Mouse (Mus musculus): ENCODE data around the gene Cep95. TPM values are rescaled to one million over a fixed set of nuclear protein-coding genes. Genes with fewer than 3 reads are reported as not detected.

Cep95 gene
- total and polyA plus RNA-seq, 3 experiments, result 3.1 to 39.8 (median 23.8) TPM

DNA sequence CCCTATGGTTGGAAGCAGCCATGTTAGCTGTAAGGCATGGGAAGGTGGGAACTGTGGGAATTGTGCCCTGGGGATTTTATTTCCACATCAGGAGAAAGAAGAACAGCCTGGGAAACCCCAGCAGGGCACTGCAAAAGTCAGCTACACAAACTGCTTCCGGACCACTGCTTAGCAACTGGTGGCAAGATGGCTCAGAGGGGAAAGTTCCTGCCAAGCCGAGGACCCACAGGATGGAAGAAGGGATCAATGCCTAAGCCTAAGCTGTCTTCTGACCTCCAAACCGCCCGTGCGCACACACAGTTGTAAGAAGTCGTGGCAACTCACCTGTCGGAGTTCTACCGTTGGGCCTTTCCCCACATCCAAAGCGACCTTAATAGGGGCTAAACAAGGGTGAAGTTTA lies 16.0 kb upstream of the Cep95 start:
- Histone ChIP-seq H3K4me1 (ENCODE audit: insufficient read depth, low read depth, low read length) (peaks cover 8% of the 10 kb centered on the region; the same call in 1 of the 2 replicates), H3K36me3 (replicated peaks) (peaks cover 91% of the 10 kb centered on the region), H3K9me3 (replicated peaks) (peaks cover 3% of the 10 kb centered on the region), H3K4me3 (ENCODE audit: low read depth, low read length) (no peak overlapping the region), H3K27me3 (ENCODE audit: insufficient read depth, low read length) (no peaks in the 10 kb centered on the region)
- no peak for TF ChIP-seq GATA2 (IDR thresholded peaks at IDR 0.05; ENCODE audit: borderline replicate concordance, low read depth, low read length)
- no peak for TF ChIP-seq POLR2AphosphoS5 (IDR thresholded peaks at IDR 0.05; ENCODE audit: insufficient replicate concordance, low read depth, low read length)
- no peak for TF ChIP-seq TAL1 (conservative IDR thresholded peaks at IDR 0.05; ENCODE audit: low read depth, low read length)
- TF ChIP-seq GATA1 (IDR thresholded peaks at IDR 0.05; ENCODE audit: borderline replicate concordance, low read length), result no peak
- no peak for TF ChIP-seq CTCF (IDR thresholded peaks at IDR 0.05; ENCODE audit: low read depth, low read length)
- ATAC-seq (ENCODE audit: extremely low read depth, insufficient number of reproducible peaks, low FRiP score, poor library complexity, severe bottlenecking) (no peak), DNase-seq (ENCODE audit: low spot score) (no peak)

DNA sequence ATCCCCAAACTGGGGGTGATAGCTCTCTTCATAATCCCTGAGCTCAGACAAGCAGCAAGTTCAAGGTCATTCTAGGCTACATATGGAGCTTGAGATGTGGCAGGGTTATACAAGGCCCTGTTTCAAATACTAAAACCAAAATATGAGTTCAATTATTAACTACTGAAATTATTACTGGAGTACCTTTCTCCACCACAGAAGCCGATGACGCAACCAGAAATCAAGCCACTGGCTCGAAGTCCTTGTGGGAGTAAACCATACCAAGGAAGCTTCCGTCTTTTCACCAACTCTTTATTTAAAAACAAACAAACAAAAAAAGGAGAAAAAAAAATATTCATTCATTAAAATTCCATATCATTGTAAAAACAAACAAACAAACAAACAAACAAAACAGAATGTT lies 12.1 kb upstream of the Cep95 start:
- H3K4me3 ChIP-seq (ENCODE audit: low read depth, low read length), result no peak overlapping the region
- ATAC-seq (ENCODE audit: extremely low read depth, insufficient number of reproducible peaks, low FRiP score, poor library complexity, severe bottlenecking) (no peak), DNase-seq (ENCODE audit: low spot score) (no peak)
- H3K27me3 ChIP-seq (ENCODE audit: insufficient read depth, low read length), result no peaks in the 10 kb centered on the region
- TF ChIP-seq POLR2AphosphoS5 (IDR thresholded peaks at IDR 0.05; ENCODE audit: insufficient replicate concordance, low read depth, low read length), result no peak
- no peak for TF ChIP-seq CTCF (IDR thresholded peaks at IDR 0.05; ENCODE audit: low read depth, low read length)
- no peak for TF ChIP-seq GATA1 (IDR thresholded peaks at IDR 0.05; ENCODE audit: borderline replicate concordance, low read length)
- TF ChIP-seq TAL1 (conservative IDR thresholded peaks at IDR 0.05; ENCODE audit: low read depth, low read length), result no peak
- no peak for TF ChIP-seq GATA2 (IDR thresholded peaks at IDR 0.05; ENCODE audit: borderline replicate concordance, low read depth, low read length)
- H3K36me3 ChIP-seq (replicated peaks), result peaks cover 67% of the 10 kb centered on the region
- H3K4me1 ChIP-seq (ENCODE audit: insufficient read depth, low read depth, low read length), result peaks cover 18% of the 10 kb centered on the region
- H3K9me3 ChIP-seq (replicated peaks), result no peaks in the 10 kb centered on the region

GRCm38 (mm10) chr11:106777395-106777794 lies 11.7 kb upstream of the Cep95 start:
- H3K36me3 ChIP-seq (replicated peaks), result peaks cover 67% of the 10 kb centered on the region
- H3K9me3 ChIP-seq (replicated peaks), result no peaks in the 10 kb centered on the region
- H3K4me1 ChIP-seq (ENCODE audit: insufficient read depth, low read depth, low read length), result peaks cover 22% of the 10 kb centered on the region
- DNase-seq (ENCODE audit: low spot score) (no peak), ATAC-seq (ENCODE audit: extremely low read depth, insufficient number of reproducible peaks, low FRiP score, poor library complexity, severe bottlenecking) (no peak)
- TF ChIP-seq GATA1 (IDR thresholded peaks at IDR 0.05; ENCODE audit: borderline replicate concordance, low read length) (no peak), POLR2AphosphoS5 (IDR thresholded peaks at IDR 0.05; ENCODE audit: insufficient replicate concordance, low read depth, low read length) (no peak), TAL1 (conservative IDR thresholded peaks at IDR 0.05; ENCODE audit: low read depth, low read length) (no peak)
- no peak overlapping the region for H3K4me3 ChIP-seq (ENCODE audit: low read depth, low read length)
- H3K27me3 ChIP-seq (ENCODE audit: insufficient read depth, low read length), result no peaks in the 10 kb centered on the region

DNA sequence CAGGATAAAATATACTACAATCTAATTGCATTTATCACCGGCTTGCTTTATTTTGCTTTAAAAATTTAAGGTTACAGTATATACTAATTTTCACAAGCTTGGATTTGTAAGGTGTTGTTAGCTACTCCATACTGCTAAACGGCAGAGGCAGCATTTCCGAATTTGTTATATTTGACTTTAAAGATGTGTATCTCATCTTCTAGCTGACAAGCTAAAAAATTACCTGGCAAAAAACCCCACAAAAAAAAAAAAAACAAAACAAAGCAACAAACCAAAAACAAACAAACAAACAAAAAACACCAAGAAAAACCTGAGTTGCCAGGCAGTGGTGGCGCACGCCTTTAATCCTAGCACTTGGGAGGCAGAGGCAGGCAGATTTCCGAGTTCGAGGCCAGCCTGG lies 10.9 kb upstream of the Cep95 start:
- Histone ChIP-seq H3K36me3 (replicated peaks) (peaks cover 67% of the 10 kb centered on the region), H3K27me3 (ENCODE audit: insufficient read depth, low read length) (no peaks in the 10 kb centered on the region), H3K4me1 (ENCODE audit: insufficient read depth, low read depth, low read length) (peaks cover 29% of the 10 kb centered on the region), H3K9me3 (replicated peaks) (no peaks in the 10 kb centered on the region), H3K4me3 (ENCODE audit: low read depth, low read length) (peak overlapping the region; percentile 27; the same call in 1 of the 2 replicates)
- DNase-seq (ENCODE audit: low spot score) (no peak), ATAC-seq (ENCODE audit: extremely low read depth, insufficient number of reproducible peaks, low FRiP score, poor library complexity, severe bottlenecking) (no peak)
- no peak for TF ChIP-seq CTCF (IDR thresholded peaks at IDR 0.05; ENCODE audit: low read depth, low read length)
- TF ChIP-seq TAL1 (conservative IDR thresholded peaks at IDR 0.05; ENCODE audit: low read depth, low read length), result no peak

DNA sequence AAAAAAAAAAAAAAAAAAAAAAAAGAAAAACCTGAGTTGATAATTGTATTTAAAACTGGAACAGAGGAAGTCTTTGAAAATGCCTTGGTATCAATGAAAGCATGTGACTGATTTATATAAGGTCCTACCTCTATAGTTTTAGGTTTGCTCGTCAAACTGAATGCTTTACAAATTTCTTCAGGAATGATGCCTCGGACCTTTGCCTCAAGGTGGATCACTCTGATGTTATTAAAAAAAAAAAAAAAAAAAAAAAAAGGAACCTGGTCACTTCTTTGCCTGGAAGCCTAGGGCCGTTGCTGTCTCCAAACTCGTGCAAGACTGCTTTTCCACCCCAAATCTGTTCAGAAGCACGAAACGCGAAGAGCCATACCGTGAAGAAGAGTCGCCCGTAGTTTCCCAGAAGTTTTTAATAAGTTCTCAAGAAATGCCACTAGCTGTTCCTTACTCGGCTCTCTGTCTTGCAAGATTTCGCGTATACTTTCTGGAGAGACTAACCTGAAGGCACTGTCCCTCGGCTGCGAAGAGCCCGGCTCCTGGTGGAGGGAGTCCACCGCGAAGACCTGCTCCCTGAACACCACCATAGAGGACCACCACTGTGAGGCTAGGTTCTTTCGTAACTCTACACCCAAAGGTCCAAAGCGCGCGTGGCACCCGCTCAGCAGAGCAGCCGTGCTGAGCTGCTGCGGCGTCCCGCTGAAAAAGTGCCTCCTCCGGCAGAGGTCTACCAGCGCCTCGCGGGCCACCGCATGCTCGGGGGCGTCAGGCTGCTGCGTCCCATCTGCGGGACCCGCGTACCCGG lies 10.3 kb upstream of the Cep95 start:
- DNase-seq (ENCODE audit: low spot score) (no peak), ATAC-seq (ENCODE audit: extremely low read depth, insufficient number of reproducible peaks, low FRiP score, poor library complexity, severe bottlenecking) (no peak)
- Histone ChIP-seq H3K36me3 (replicated peaks) (peaks cover 67% of the 10 kb centered on the region), H3K27me3 (ENCODE audit: insufficient read depth, low read length) (no peaks in the 10 kb centered on the region), H3K4me3 (ENCODE audit: low read depth, low read length) (peak overlapping the region; percentile 91), H3K4me1 (ENCODE audit: insufficient read depth, low read depth, low read length) (peaks cover 35% of the 10 kb centered on the region), H3K9me3 (replicated peaks) (no peaks in the 10 kb centered on the region)
- no peak for TF ChIP-seq GATA2 (IDR thresholded peaks at IDR 0.05; ENCODE audit: borderline replicate concordance, low read depth, low read length)
- TF ChIP-seq TAL1 (conservative IDR thresholded peaks at IDR 0.05; ENCODE audit: low read depth, low read length), result no peak
- no peak for TF ChIP-seq CTCF (IDR thresholded peaks at IDR 0.05; ENCODE audit: low read depth, low read length)
- TF ChIP-seq POLR2AphosphoS5 (IDR thresholded peaks at IDR 0.05; ENCODE audit: insufficient replicate concordance, low read depth, low read length), result no peak
- no peak for TF ChIP-seq GATA1 (IDR thresholded peaks at IDR 0.05; ENCODE audit: borderline replicate concordance, low read length)

DNA sequence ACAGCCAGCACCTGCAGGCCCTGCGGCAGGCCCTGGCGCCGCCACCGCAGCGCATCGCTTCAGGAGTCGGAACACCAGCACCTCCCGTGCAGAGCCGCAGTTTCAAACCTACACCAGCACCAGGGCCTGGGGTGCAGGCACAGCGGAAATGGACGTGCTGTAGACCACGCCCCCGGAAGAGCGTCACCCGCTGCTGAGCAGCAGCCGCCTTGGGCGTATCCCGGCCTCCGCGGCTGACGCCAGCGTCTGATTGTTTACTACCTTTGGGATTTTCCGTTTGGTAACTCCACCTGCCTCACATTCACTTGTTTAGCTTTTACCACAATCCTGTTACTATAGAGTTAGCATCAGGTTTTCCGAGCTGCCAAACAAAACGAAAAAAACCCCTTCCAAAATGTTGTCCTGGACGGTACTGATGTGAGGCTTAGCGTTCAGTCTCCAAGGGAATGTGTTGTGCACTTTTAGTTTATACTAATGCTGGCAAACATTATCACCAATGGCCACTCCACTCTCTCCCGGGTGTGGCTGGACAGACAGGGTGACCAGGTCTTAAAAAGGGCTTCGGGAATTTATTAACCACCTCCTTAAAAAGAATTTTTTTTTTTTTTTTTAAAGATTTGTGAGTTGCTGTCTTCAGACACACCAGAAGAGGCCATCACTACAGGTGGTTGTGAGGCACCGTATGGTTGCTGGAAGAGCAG lies 9.5 kb upstream of the Cep95 start, which contains the start of gene Polg2:
Polg2 (minus strand) TSS at position 150 of the 701 bp plus-strand sequence.
- Histone ChIP-seq H3K36me3 (replicated peaks) (peaks cover 67% of the 10 kb centered on the region), H3K9me3 (replicated peaks) (no peaks in the 10 kb centered on the region), H3K27me3 (ENCODE audit: insufficient read depth, low read length) (no peaks in the 10 kb centered on the region), H3K4me3 (ENCODE audit: low read depth, low read length) (peak within 1 kb of the TSS; percentile 91), H3K4me1 (ENCODE audit: insufficient read depth, low read depth, low read length) (peaks cover 42% of the 10 kb centered on the region)
- ATAC-seq (ENCODE audit: extremely low read depth, insufficient number of reproducible peaks, low FRiP score, poor library complexity, severe bottlenecking) (peak; percentile 94), DNase-seq (ENCODE audit: low spot score) (peak; percentile 89)
- TF ChIP-seq GATA1 (IDR thresholded peaks at IDR 0.05; ENCODE audit: borderline replicate concordance, low read length) (no peak), CTCF (IDR thresholded peaks at IDR 0.05; ENCODE audit: low read depth, low read length) (no peak), GATA2 (IDR thresholded peaks at IDR 0.05; ENCODE audit: borderline replicate concordance, low read depth, low read length) (no peak), POLR2AphosphoS5 (IDR thresholded peaks at IDR 0.05; ENCODE audit: insufficient replicate concordance, low read depth, low read length) (peak; percentile 91; the same call in 1 of the 2 replicates), TAL1 (conservative IDR thresholded peaks at IDR 0.05; ENCODE audit: low read depth, low read length) (no peak)

All from G1E (cell line).